Mouse (Mus musculus) E14TG2a.4 (cell line): ENCODE data around the gene Rnaseh2a.

Source experiments
- CTCF ChIP-seq: conservative IDR thresholded peaks from 2 replicates; pipeline ENCODE4 v1.5.1; 2014; ENCODE audit warnings: low read length
- NANOG ChIP-seq: IDR thresholded peaks from 2 replicates; pipeline ENCODE4 v1.6.1; 2014; ENCODE audit warnings: borderline replicate concordance, low read length, mixed read lengths

DNA sequence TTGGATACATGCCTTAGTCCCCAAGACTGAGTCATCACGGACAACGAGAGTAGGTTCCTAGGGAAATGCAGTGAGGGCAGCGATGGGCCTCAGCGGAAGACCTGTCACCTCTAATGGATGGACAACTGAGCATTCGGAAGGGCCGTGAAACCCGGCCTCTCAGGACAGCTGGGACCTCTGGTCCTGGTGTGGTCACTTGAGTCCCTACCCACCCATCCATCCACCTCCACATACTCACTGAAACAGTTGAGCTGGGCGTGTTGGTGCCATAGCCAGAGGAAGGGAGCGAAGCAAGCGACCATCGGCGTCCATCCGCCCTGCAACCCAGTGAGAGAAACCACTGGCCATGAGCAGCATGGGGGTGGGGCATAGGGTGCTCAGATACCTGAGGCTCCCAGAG, 39.0 kb downstream of the Rnaseh2a start:
- TF ChIP-seq CTCF: no peak
- no peak for TF ChIP-seq NANOG
